Mouse (Mus musculus) CH12.LX (cell line): ENCODE data around the gene Gm9803. TPM values are rescaled to one million over a fixed set of nuclear protein-coding genes. Genes with fewer than 3 reads are reported as not detected.

Source experiments
- DNase-seq: peaks from one replicate; pipeline ENCODE4 v3.0.0-alpha.2; 2013; ENCODE audit errors: extremely low read depth
- H3K27ac ChIP-seq: 2 replicates; pipeline ENCODE4 v1.5.1; 2012; ENCODE audit warnings: low read depth, mild to moderate bottlenecking, control low read depth, moderate library complexity; ENCODE audit not compliant: insufficient read depth
- H3K27me3 ChIP-seq: replicated peaks from 2 replicates; pipeline ENCODE3; 2012; ENCODE audit warnings: inconsistent platforms
- H3K36me3 ChIP-seq, 2 experiments: replicated peaks in 1 of 2; 2 replicates each; pipeline versions ENCODE3 to v1.6.1; 2012; ENCODE audit warnings: inconsistent platforms in 1 of 2, low read length in 1 of 2, mild to moderate bottlenecking in 1 of 2, mixed read lengths in 1 of 2, moderate library complexity in 1 of 2; ENCODE audit not compliant: control insufficient read depth in 1 of 2, insufficient read depth in 1 of 2
- H3K4me1 ChIP-seq, 2 experiments: 2 replicates each; pipeline ENCODE4 v1.6.1; 2012; ENCODE audit warnings: inconsistent platforms in 1 of 2, moderate library complexity in 1 of 2; ENCODE audit not compliant: insufficient read depth in 2 of 2, control insufficient read depth in 1 of 2
- H3K4me2 ChIP-seq: 2 replicates; pipeline ENCODE4 v1.6.1; 2012; ENCODE audit warnings: low read depth, mild to moderate bottlenecking, control low read depth; ENCODE audit not compliant: poor library complexity, insufficient read depth, severe bottlenecking
- H3K4me3 ChIP-seq, 3 experiments: fragments of 150-350 bp in 1 of 3; sonication (generic) in 1 of 3; replicated peaks in 1 of 3; 2 replicates each; pipeline versions ENCODE3 to v1.5.1; 2011 to 2012; ENCODE audit warnings: low read depth in 2 of 3, low read length in 2 of 3, mild to moderate bottlenecking in 2 of 3, moderate library complexity in 2 of 3, control low read depth in 1 of 3, improper control_type of control experiment in 1 of 3, inconsistent platforms in 1 of 3, mixed read lengths in 1 of 3; ENCODE audit not compliant: poor library complexity in 1 of 3
- H3K79me2 ChIP-seq: replicated peaks from 2 replicates; pipeline ENCODE4 v1.6.1; 2012; ENCODE audit warnings: mild to moderate bottlenecking, moderate library complexity; ENCODE audit not compliant: control insufficient read depth, poor library complexity, insufficient read depth, severe bottlenecking; ENCODE audit errors: extremely low read depth
- H3K9ac ChIP-seq: 2 replicates; pipeline ENCODE4 v1.6.1; 2012; ENCODE audit warnings: low read depth, mild to moderate bottlenecking, control low read depth, moderate library complexity; ENCODE audit not compliant: insufficient read depth
- H3K9me3 ChIP-seq: replicated peaks from 2 replicates; pipeline ENCODE3; 2012; ENCODE audit warnings: low read length, inconsistent platforms, mixed read lengths
- BHLHE40 ChIP-seq: IDR thresholded peaks from 2 replicates; pipeline ENCODE4 v1.6.1; 2011; ENCODE audit warnings: mild to moderate bottlenecking, low read depth, low read length, improper control_type of control experiment
- CTCF ChIP-seq, 2 experiments: IDR thresholded peaks in 1 of 2; conservative IDR thresholded peaks in 1 of 2; 2 replicates each; pipeline ENCODE4 v1.5.1; 2011 to 2012; ENCODE audit warnings: low read depth in 2 of 2, low read length in 2 of 2, improper control_type of control experiment in 1 of 2, inconsistent platforms in 1 of 2, mild to moderate bottlenecking in 1 of 2, moderate library complexity in 1 of 2
- E2F4 ChIP-seq: IDR thresholded peaks from 2 replicates; pipeline ENCODE4 v1.6.1; 2011; ENCODE audit warnings: low read depth, low read length, improper control_type of control experiment; ENCODE audit not compliant: insufficient replicate concordance
- ELF1 ChIP-seq: IDR thresholded peaks from 2 replicates; pipeline ENCODE4 v1.6.1; 2014; ENCODE audit warnings: low read depth, mild to moderate bottlenecking, inconsistent platforms, low read length, improper control_type of control experiment
- EP300 ChIP-seq: IDR thresholded peaks from 2 replicates; pipeline ENCODE4 v1.6.1; 2011; ENCODE audit warnings: low read length, improper control_type of control experiment
- ETS1 ChIP-seq: conservative IDR thresholded peaks from 2 replicates; pipeline ENCODE4 v1.6.1; 2012; ENCODE audit warnings: low read depth, mild to moderate bottlenecking, inconsistent platforms, low read length, improper control_type of control experiment, moderate library complexity
- JUN ChIP-seq: IDR thresholded peaks from 2 replicates; pipeline ENCODE4 v1.6.1; 2011; ENCODE audit warnings: low read depth, mild to moderate bottlenecking, low read length, improper control_type of control experiment, moderate library complexity; ENCODE audit not compliant: insufficient read depth
- KAT2A ChIP-seq: IDR thresholded peaks from 2 replicates; pipeline ENCODE4 v1.6.1; 2012; ENCODE audit warnings: low read length, improper control_type of control experiment, inconsistent platforms; ENCODE audit not compliant: insufficient replicate concordance
- MXI1 ChIP-seq: IDR thresholded peaks from 2 replicates; pipeline ENCODE4 v1.6.1; 2011; ENCODE audit warnings: mild to moderate bottlenecking, low read depth, low read length, improper control_type of control experiment
- POLR2A ChIP-seq: IDR thresholded peaks from 2 replicates; pipeline ENCODE4 v1.6.1; 2011; ENCODE audit warnings: low read depth, mild to moderate bottlenecking, improper control_type of control experiment, low read length
- RAD21 ChIP-seq: IDR thresholded peaks from 2 replicates; pipeline ENCODE4 v1.6.1; 2011; ENCODE audit warnings: low read depth, mild to moderate bottlenecking, low read length, improper control_type of control experiment, moderate library complexity
- SIN3A ChIP-seq: IDR thresholded peaks from 2 replicates; pipeline ENCODE4 v1.6.1; 2012; ENCODE audit warnings: low read length, improper control_type of control experiment, inconsistent platforms
- SMC3 ChIP-seq: IDR thresholded peaks from 2 replicates; pipeline ENCODE4 v1.6.1; 2011; ENCODE audit warnings: low read depth, low read length, improper control_type of control experiment
- UBTF ChIP-seq: IDR thresholded peaks from 2 replicates; pipeline ENCODE4 v1.6.1; 2012; ENCODE audit warnings: low read depth, mild to moderate bottlenecking, inconsistent platforms, low read length, improper control_type of control experiment, moderate library complexity
- USF2 ChIP-seq: conservative IDR thresholded peaks from 2 replicates; pipeline ENCODE4 v1.6.1; 2011; ENCODE audit warnings: low read depth, low read length, improper control_type of control experiment
- ZC3H11A ChIP-seq: IDR thresholded peaks from 2 replicates; pipeline ENCODE4 v1.6.1; 2012; ENCODE audit warnings: low read depth, mild to moderate bottlenecking, inconsistent platforms, low read length, improper control_type of control experiment
- ZMIZ1 ChIP-seq: IDR thresholded peaks from 2 replicates; pipeline ENCODE4 v1.6.1; 2012; ENCODE audit warnings: low read depth, mild to moderate bottlenecking, inconsistent platforms, low read length, improper control_type of control experiment
- dilution Hi-C: fragments of 300-500 bp; cut with MboI; formaldehyde crosslinking; loops from 2 replicates; pipeline ENCODE4 v1.14.3; 2020; ENCODE audit warnings: low sequenced_read_pairs; ENCODE audit not compliant: extremely low pct_unique_long_range_greater_than_20kb, extremely low pct_ligation_motif_present
- in situ Hi-C: fragments of 300-500 bp; cut with MboI; formaldehyde crosslinking; loops from 3 replicates; pipeline ENCODE4 v1.14.3; 2019; ENCODE audit warnings: low sequenced_read_pairs, low pct_ligation_motif_present, low pct_unique_long_range_greater_than_20kb, mixed read lengths
- polyA plus RNA-seq: library from polyadenylated mRNA; unstranded; fragments of >175 nt; gene quantifications from 2 replicates; pipeline ENCODE4 v1.2.1, GENCODE M21; 2012; ENCODE audit warnings: low read depth; ENCODE audit not compliant: insufficient read length
- total RNA-seq, 2 experiments: library from RNA; depleted of rRNA; stranded (reverse); fragments of 300-350 nt in 1 of 2; fragments of >200 nt in 1 of 2; gene quantifications; 2 replicates each; pipeline ENCODE4 v1.2.3; 2012 to 2014

Gene Gm9803
- total and polyA plus RNA-seq, 3 experiments = 23.2 to 120 (median 99.7) TPM

- in situ Hi-C loops = no loop called here
- no peaks in the 10 kb centered on the region for H3K9me3 ChIP-seq
- H3K4me3 ChIP-seq = no peak overlapping the region
- TF ChIP-seq KAT2A (no peak), SMC3 (no peak)
- no peak overlapping the region for H3K4me2 ChIP-seq
- peaks cover 1 to 23% of the 10 kb centered on the region in 2 experiments for H3K36me3 ChIP-seq
- dilution Hi-C loops = no loop called here
- no peak overlapping the region for H3K27ac ChIP-seq
- no peaks in the 10 kb centered on the region for H3K27me3 ChIP-seq
- peaks cover 42% of the 10 kb centered on the region for H3K79me2 ChIP-seq
- no peak overlapping the region for H3K9ac ChIP-seq
- peaks cover 31 to 73% of the 10 kb centered on the region in 2 experiments for H3K4me1 ChIP-seq
- no peak for DNase-seq
These were observed 34.7 kb upstream of the Gm9803 start for GRCm38 (mm10) chr10:43489139-43489538.

GRCm38 (mm10) chr10:43489550-43489949 lies 34.3 kb upstream of the Gm9803 start:
- dilution Hi-C loops (no loop called here), in situ Hi-C loops (no loop called here)
- peaks cover 38% of the 10 kb centered on the region for H3K79me2 ChIP-seq
- no peaks in the 10 kb centered on the region for H3K9me3 ChIP-seq
- peaks cover 27 to 69% of the 10 kb centered on the region in 2 experiments for H3K4me1 ChIP-seq
- H3K27ac ChIP-seq = no peak overlapping the region
- H3K9ac ChIP-seq = no peak overlapping the region
- H3K4me2 ChIP-seq = no peak overlapping the region
- no peaks in the 10 kb centered on the region for H3K27me3 ChIP-seq
- no peak overlapping the region for H3K4me3 ChIP-seq
- DNase-seq = no peak
- H3K36me3 ChIP-seq = peaks cover 3 to 27% of the 10 kb centered on the region in 2 experiments
- TF ChIP-seq ZMIZ1 (no peak), UBTF (no peak), CTCF (conservative IDR thresholded peaks at IDR 0.05 in 1 of 2, IDR thresholded peaks at IDR 0.05 in 1 of 2; ENCODE audit: low read depth in 2 of 2, low read length in 2 of 2) (no peak), EP300 (no peak), BHLHE40 (no peak), SIN3A (no peak), ETS1 (no peak), USF2 (no peak), ELF1 (no peak), JUN (no peak), POLR2A (no peak), MXI1 (no peak), SMC3 (no peak), RAD21 (no peak), ZC3H11A (no peak), E2F4 (no peak)
